Mouse (Mus musculus) embryonic fibroblast, embryonic 13.5 days (primary cell): ENCODE measurements at regions not wholly inside any gene's neighbourhood (a gene's known extent, or its start where the extent isn't known, plus 50 kb on each side); places are given as distances from the start of the nearest gene placed in this dataset.

Experiments
- CTCF ChIP-seq: IDR thresholded peaks from 2 replicates; pipeline ENCODE4 v1.5.1; 2011; ENCODE audit warnings: mild to moderate bottlenecking, control low read depth, low read length, moderate library complexity, borderline replicate concordance; ENCODE audit not compliant: insufficient read depth
- POLR2A ChIP-seq: IDR thresholded peaks from 2 replicates; pipeline ENCODE4 v1.6.1; 2011; ENCODE audit warnings: low read depth, mild to moderate bottlenecking, control low read depth, low read length, moderate library complexity

DNA sequence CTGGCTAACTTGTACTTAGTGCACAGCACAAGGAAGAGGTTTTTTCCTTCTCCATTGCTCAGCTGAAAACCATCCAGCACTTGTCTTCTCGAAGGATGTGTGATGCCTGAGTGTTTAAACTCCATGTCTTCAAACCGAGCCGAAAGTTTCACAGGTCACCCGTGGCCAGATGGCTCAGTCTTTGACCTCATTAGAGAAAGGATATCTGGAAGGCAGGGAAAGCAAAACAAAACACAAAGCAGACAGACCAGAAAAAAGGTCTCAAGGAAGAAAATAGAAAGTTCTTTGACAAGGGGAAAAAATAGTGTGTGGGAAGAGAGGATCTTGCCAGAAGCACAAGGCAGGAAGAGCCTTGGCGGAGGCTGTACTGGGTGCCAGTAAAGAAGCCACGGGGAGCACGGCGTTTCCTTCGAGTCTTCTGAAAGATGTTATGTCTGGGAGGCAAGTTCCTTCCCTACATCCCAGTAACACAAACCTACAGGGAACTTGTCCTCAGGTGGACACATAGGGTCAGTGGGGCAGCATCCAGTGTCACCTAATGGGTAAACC is 108.9 kb upstream of the Ngf start:
- TF ChIP-seq POLR2A (no peak), CTCF (no peak)
